ENCODE assay signal across 14 mouse cellular contexts in the genomic region with DNA sequence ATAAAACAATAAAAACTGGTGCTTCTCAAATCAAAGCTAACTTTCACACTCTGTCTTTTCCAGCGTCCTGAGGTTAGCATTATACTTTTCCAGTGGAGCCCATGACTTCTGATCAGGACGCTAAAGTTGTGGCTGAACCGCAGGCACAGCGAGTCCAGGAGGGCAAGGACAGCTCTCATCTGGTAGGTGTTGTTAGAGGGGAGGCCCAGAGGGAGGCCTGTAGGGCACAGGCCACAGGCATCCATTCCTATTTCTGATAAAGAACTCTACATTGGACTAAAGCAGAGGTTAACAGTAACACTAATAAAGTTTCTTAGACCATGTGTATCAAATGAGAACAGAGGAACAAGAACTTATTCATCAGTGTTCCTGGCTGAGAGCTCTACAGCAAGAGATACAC.
"Had no signal": no experiment of that assay in that cellular context is flagged by ENCODE, and none has a peak within 500 bp of the region (broad histone marks: within the 10 kb centered on the region; RNA-seq: fewer than 3 reads in every experiment).

No protein-coding gene starts in this region.

- DNase-seq: lung, adult 2 months; right cerebral cortex, postnatal 14 days; thymus, adult 2 months; thymus, postnatal 25 days; thymus, postnatal 4 days had no signal

- ATAC-seq: midbrain, embryonic 13.5 days; midbrain, embryonic 15.5 days had no signal

- H3K4me2 ChIP-seq: lung, embryonic 15.5 days; midbrain, embryonic 11.5 days; midbrain, embryonic 13.5 days; midbrain, embryonic 15.5 days; neural tube, embryonic 12.5 days; stomach, embryonic 15.5 days had no signal

- H3K4me1 ChIP-seq: lung, embryonic 15.5 days; midbrain, embryonic 13.5 days; midbrain, embryonic 15.5 days; neural tube, embryonic 12.5 days; stomach, embryonic 15.5 days had no signal

- H3K9ac ChIP-seq: lung, embryonic 15.5 days; midbrain, embryonic 13.5 days; midbrain, embryonic 15.5 days; neural tube, embryonic 12.5 days; stomach, embryonic 15.5 days had no signal

- H3K9me3 ChIP-seq: lung, embryonic 15.5 days; megakaryocyte, embryonic 14.5 days; midbrain, embryonic 13.5 days; midbrain, embryonic 15.5 days; neural tube, embryonic 12.5 days; stomach, embryonic 15.5 days had no signal

- H3K27me3 ChIP-seq: lung, embryonic 15.5 days; megakaryocyte, embryonic 14.5 days; midbrain, embryonic 13.5 days; midbrain, embryonic 15.5 days; neural tube, embryonic 12.5 days; stomach, embryonic 15.5 days had no signal

- H3K4me3 ChIP-seq: lung, embryonic 15.5 days; megakaryocyte, embryonic 14.5 days; midbrain, embryonic 13.5 days; midbrain, embryonic 15.5 days; neural tube, embryonic 12.5 days; stomach, embryonic 15.5 days had no signal

- H3K27ac ChIP-seq: lung, embryonic 15.5 days; macrophage; midbrain, embryonic 13.5 days; midbrain, embryonic 15.5 days; neural tube, embryonic 12.5 days; stomach, embryonic 15.5 days; stomach, postnatal 0 days had no signal
